Mouse (Mus musculus) small intestine, adult 2 months (tissue): ENCODE measurements at regions not wholly inside any gene's neighbourhood (a gene's known extent, or its start where the extent isn't known, plus 50 kb on each side); places are given as distances from the start of the nearest gene placed in this dataset.

ENCODE experiments used
- CTCF ChIP-seq: fragments of 200-500 bp; IDR thresholded peaks from 2 replicates; pipeline ENCODE4 v1.5.1; 2012; ENCODE audit warnings: low read depth, mild to moderate bottlenecking, control low read depth, inconsistent platforms, low read length, moderate library complexity, mixed read lengths; ENCODE audit not compliant: insufficient replicate concordance, insufficient read length; ENCODE audit errors: extremely low read depth
- POLR2A ChIP-seq: fragments of 200-500 bp; IDR thresholded peaks from 2 replicates; pipeline ENCODE4 v1.6.1; 2012; ENCODE audit warnings: low read depth, mild to moderate bottlenecking, control low read depth, inconsistent platforms, low read length, moderate library complexity

GRCm38 (mm10) chr6:118320021-118320525 is 99.2 kb downstream of the Bms1 start:
- TF ChIP-seq POLR2A, result no peak
- no peak for TF ChIP-seq CTCF
